Mouse (Mus musculus) kidney, adult 10 weeks (tissue): ENCODE results near the gene Parva. TPM values are rescaled to one million over a fixed set of nuclear protein-coding genes. Genes with fewer than 3 reads are reported as not detected.

Experiments
- polyA plus RNA-seq: library from polyadenylated mRNA; stranded (reverse); fragments of 350-450 nt; fragmentation: Illumina TruSeq; extraction: RNeasy Lipid Tissue Mini Kit (QIAGEN cat#74804); gene quantifications from one replicate; pipeline ENCODE4 v1.2.3, GENCODE M21; 2014; ENCODE audit warnings: low read depth, low replicate concordance

Gene Parva
- polyA plus RNA-seq = 92.3 TPM

GRCm38 (mm10) chr7:112427357-112428157 is at the start of gene Parva:
Parva (plus strand) TSS chr7:112427505.

Other genes with a start within 250 kb of the Parva start
- 4.0 TPM for gene Mical2, start 201.6 kb upstream of the Parva start, polyA plus RNA-seq